Mouse (Mus musculus) MEL-GATA-1-ER (cell line): Measurements from ENCODE around the gene Gale.
"Not testable (repeated sequence)": the region's sequence is repeated elsewhere in the genome, so short reads cannot be mapped to it uniquely, and the experiment has no call there.

Experiments
- DNase-seq: peaks from one replicate; pipeline ENCODE4 v3.0.0-alpha.2; 2012; ENCODE audit warnings: low read depth; ENCODE audit errors: extremely low read depth

Gale gene

GRCm38 (mm10) chr4:135963457-135964193 lies at the start of gene Gale:
Gene Gale, plus strand, starts transcription at chr4:135963727.
- DNase-seq: peak; percentile 94

- peak; percentile 67 for DNase-seq
Observed at GRCm38 (mm10) chr4:135918635-135919279, 44.8 kb upstream of the Gale start.

- DNase-seq: no peak
Observed at GRCm38 (mm10) chr4:135919280-135919639, 44.3 kb upstream of the Gale start.

GRCm38 (mm10) chr4:135920304-135921241 lies 43.0 kb upstream of the Gale start, which contains the start of gene Fuca1:
Gene Fuca1, plus strand, starts transcription at chr4:135920735.
- peak; percentile 83 for DNase-seq

- no peak for DNase-seq
Observed at GRCm38 (mm10) chr4:135921257-135922120, 42.0 kb upstream of the Gale start.

GRCm38 (mm10) chr4:135922190-135922589 lies 41.3 kb upstream of the Gale start:
- DNase-seq: no peak

- no peak for DNase-seq
Observed at GRCm38 (mm10) chr4:135924418-135924817, 39.1 kb upstream of the Gale start.

- DNase-seq: no peak
Observed at GRCm38 (mm10) chr4:135925341-135925740, 38.2 kb upstream of the Gale start.

GRCm38 (mm10) chr4:135926195-135926808 lies 37.2 kb upstream of the Gale start:
- DNase-seq: peak; percentile 98

- DNase-seq: no peak
Observed at GRCm38 (mm10) chr4:135926861-135927260, 36.7 kb upstream of the Gale start.

GRCm38 (mm10) chr4:135928376-135928775 lies 35.2 kb upstream of the Gale start:
- no peak for DNase-seq

- DNase-seq: no peak
Observed at GRCm38 (mm10) chr4:135929405-135929804, 34.1 kb upstream of the Gale start.

GRCm38 (mm10) chr4:135929828-135930227 lies 33.7 kb upstream of the Gale start:
- DNase-seq: no peak

GRCm38 (mm10) chr4:135930239-135930638 lies 33.3 kb upstream of the Gale start:
- DNase-seq: no peak

GRCm38 (mm10) chr4:135931832-135932231 lies 31.7 kb upstream of the Gale start:
- no peak for DNase-seq

- no peak for DNase-seq
Observed at GRCm38 (mm10) chr4:135934708-135935500, 28.6 kb upstream of the Gale start.

- no peak for DNase-seq
Observed at GRCm38 (mm10) chr4:135935502-135935901, 28.0 kb upstream of the Gale start.

GRCm38 (mm10) chr4:135938858-135939257 lies 24.7 kb upstream of the Gale start:
- DNase-seq: no peak

GRCm38 (mm10) chr4:135941026-135941425 lies 22.5 kb upstream of the Gale start:
- not testable (repeated sequence) for DNase-seq

GRCm38 (mm10) chr4:135942193-135942592 lies 21.3 kb upstream of the Gale start:
- no peak for DNase-seq
